Mouse (Mus musculus): ENCODE data around the gene Kcnn3.
A peak's percentile ranks its signal among the peaks of the same experiment; 100 is the strongest.

The Kcnn3 gene

DNA sequence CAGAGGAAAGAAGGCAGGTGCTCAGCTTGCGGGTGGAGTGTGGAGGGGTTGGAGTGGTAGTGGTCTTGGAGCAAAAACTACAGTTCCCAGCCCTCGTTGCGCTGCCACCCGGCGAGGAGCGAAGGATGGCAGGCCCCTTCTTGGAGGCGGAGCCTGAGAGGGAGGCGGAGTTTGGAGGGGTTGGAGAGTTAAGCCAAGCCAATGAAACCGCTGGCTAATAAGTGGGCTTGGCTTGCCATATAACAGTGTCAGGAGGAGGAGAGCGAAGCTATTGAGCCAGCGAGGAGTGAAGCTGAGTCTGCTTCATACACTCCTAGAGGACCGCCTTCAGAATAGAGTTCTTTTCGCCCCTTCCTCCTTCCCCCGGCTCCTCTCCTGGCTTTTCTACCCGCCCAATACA lies at the start of gene Kcnn3:
Gene Kcnn3, plus strand, starts transcription at position 271 of the 400 bp plus-strand sequence.
- DNase-seq, result peak; percentile 31 to 57

GRCm38 (mm10) chr3:89472280-89472679 lies 47.7 kb upstream of the Kcnn3 start:
- DNase-seq, result no peak

GRCm38 (mm10) chr3:89473838-89474237 lies 46.1 kb upstream of the Kcnn3 start:
- no peak for DNase-seq

- DNase-seq, result no peak
These were observed 40.9 kb upstream of the Kcnn3 start for GRCm38 (mm10) chr3:89479055-89479454.

DNA sequence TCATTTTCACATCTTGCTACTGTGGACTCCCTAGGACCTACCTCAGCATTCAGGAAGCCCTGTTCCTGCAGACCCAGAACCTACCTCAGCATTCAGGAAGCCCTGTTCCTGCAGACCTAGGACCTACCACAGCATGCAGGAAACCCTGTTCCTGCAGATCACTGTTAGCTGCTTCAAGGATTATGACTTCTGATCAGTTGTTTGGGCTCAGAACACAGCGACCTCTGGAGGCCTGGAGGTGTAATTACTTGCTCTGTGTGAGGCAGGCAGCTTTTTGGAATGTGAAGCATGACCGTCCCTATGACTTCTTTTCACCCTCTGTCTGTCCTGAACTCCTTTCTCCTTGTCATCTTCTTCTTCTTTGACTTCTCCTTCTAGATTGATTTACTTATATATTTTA lies 38.5 kb upstream of the Kcnn3 start:
- no peak for DNase-seq

DNA sequence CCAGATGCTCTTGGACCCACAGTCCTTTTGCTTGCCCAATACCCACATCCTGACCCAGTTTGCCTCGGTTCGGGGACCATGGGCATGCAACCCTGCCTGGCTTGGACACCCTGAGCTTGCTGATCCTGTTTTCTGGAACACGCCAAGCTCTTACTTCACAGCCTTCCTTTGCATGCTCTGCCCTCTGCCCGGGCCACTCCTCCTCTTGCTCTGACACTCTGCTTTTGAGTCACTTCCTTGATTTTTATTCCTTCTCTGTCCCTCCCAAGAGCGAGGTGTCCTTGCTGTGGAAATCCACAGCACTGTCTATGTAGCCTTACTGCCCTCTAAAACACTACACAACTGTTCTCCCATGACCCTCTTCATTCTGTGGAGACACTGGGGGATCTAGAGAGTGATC lies 37.7 kb upstream of the Kcnn3 start:
- no peak for DNase-seq

- peak; percentile 41 to 63 for DNase-seq
These were observed 35.0 kb upstream of the Kcnn3 start for GRCm38 (mm10) chr3:89484766-89485524.

- no peak for DNase-seq
These were observed 33.9 kb upstream of the Kcnn3 start for GRCm38 (mm10) chr3:89486111-89486510.

- DNase-seq, result no peak
These were observed 32.9 kb upstream of the Kcnn3 start for GRCm38 (mm10) chr3:89486916-89487702.

DNA sequence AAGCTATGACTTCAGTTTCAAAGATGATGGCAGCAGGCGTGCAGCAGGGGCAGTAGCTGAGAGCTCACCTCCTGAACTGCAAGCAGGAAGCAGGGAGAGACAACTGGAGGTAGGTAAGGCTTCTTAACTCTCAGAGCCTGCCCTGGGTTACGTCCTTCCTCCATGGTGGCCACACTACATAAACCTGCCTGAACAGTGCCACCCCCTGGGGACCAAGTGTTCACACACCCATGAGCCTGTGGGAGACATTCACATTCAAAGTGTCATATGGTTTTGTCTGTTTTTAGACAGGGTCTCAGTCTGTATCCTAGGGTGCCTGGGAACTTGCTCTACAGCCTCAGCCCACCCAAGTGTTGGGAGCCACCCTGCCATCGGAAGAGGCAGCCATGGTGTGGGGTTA lies 29.2 kb upstream of the Kcnn3 start:
- no peak for DNase-seq

GRCm38 (mm10) chr3:89491559-89491958 lies 28.4 kb upstream of the Kcnn3 start:
- DNase-seq, result no peak

GRCm38 (mm10) chr3:89492701-89493151 lies 27.2 kb upstream of the Kcnn3 start:
- no peak for DNase-seq

- no peak for DNase-seq
These were observed 25.3 kb upstream of the Kcnn3 start for GRCm38 (mm10) chr3:89494630-89495029.

DNA sequence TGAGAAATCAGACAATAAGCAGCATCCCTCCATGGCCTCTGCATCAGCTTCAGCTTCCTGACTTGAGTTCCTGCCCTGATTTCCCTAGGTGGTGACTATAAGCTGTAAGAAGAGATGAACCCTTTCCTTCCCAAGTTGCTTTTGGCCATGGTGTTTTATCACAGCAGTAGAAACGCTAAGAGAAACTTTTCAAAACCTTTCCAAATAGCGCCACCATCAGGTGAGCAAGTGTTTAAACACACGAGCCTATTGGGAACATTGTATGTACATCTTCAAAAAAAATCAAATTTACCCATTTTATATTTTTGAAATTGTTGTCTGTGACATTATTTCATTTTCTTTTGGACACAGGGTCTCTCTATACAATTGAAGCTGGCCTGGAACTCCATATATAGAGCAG lies 23.6 kb upstream of the Kcnn3 start:
- DNase-seq, result no peak

GRCm38 (mm10) chr3:89499696-89500095 lies 20.3 kb upstream of the Kcnn3 start:
- DNase-seq, result no peak

DNA sequence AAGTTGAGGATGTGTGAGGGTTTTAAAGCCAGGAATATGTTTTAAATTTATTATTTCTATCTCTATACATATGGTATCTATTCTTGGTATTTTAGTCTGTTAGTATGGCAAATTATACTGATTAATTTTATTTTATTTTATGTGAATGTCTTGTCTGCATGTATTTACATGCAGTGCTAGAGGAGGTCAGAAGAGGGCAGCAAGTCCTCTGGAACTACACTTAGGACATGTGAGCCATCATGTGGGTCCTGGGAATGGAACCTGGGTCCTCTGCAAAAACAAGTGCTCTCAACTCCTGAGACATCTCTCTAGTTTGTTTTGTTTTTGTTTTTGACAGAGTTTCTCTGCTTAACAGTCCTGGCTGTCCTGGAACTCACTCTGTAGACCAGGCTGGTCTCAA lies 18.5 kb upstream of the Kcnn3 start:
- DNase-seq, result no peak

DNA sequence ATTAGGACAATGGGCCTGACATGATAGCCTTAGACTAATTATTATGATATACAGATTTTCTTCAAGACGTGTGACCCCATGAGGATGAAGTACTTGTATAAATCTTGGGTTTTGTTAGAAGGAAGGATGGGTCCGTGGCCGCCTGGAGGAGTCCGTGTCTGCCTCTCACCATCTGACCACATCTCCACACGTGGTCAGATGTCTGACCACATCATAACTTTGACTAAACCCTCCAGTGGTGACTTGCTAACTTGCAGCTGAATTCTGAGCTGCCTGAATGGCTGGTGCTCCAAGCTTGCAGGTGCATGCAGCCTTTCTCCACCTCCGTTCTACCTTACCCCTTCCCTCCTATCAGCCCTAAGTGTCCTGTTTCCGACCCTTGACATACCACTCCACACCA lies 17.4 kb upstream of the Kcnn3 start:
- no peak for DNase-seq

DNA sequence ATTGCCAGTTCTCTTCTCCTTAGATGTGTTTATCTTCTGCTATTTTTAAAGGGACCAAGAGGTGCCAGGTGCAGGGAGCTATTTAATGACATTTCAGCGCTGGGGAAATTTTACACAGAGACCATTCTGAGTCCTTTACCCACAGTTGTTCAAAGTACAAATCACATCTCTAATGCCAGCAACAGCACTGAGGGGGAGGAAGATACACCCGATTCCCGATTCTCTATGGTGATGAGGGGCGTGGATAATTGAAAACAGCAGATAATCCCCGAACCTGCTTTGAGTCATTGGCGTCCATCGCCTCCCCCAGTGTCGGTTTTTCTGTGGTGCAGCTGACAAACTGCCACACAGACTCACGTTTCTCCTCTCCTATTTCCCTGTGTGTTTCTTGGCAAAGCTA lies 11.9 kb upstream of the Kcnn3 start:
- no peak for DNase-seq

- DNase-seq, result peak; percentile 50 to 66
These were observed 9.0 kb upstream of the Kcnn3 start for GRCm38 (mm10) chr3:89510979-89511378.

DNA sequence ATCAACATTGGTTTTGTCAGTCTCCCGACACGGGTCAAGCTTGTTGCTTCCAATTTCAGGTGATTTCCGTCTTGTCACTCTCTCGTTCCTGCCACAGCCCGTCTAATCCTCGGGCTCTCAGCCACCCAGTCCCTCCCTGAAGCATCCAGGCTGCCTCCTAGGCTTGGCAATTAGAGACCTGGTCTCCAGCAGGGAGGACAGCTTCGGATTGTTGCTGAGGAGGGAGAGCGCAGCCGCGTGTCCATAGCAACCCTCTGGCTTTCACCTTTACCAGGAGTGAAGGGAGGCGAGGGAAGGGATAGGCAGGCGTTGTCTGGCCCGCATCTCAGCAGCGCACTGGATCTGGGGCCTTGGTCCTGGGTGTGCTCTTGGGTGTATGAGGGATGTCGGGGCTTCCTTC lies 8.6 kb upstream of the Kcnn3 start:
- no peak for DNase-seq

DNA sequence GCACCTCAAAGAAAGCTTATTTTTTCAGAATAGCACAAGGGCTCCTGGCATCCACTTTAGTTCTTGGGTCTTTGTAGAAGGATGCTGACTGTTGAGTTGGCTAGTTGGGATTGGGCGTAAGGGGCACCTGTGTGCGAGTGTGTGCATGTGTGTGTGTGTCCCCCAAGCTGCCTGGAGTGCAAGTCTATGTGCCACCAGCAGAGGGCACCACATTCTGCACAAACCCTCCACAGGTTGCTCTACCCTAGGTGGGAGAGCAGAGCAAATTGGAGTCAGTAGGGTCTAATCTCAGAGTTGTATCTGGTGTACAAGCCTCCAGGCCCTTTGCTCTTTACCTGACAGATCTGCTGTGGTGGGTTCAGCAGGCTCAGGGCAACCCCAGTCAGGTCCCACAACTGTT lies 7.7 kb upstream of the Kcnn3 start:
- peak in 1 of 2 experiments; percentile 19 for DNase-seq

GRCm38 (mm10) chr3:89515444-89515843 lies 4.5 kb upstream of the Kcnn3 start:
- no peak for DNase-seq

GRCm38 (mm10) chr3:89516321-89516720 lies 3.6 kb upstream of the Kcnn3 start:
- no peak for DNase-seq

All from cerebellum, adult 18-20 months (tissue).